Mouse (Mus musculus) stomach, embryonic 16.5 days (tissue): Measurements from ENCODE around the gene 1700028K03Rik. TPM values are rescaled to one million over a fixed set of nuclear protein-coding genes. Genes with fewer than 3 reads are reported as not detected.

Experiments
- ATAC-seq: fragments of 200-750 bp; cut with Nextera tagmentation; 2 replicates; pipeline ENCODE4 v1.8.0; 2017; ENCODE audit warnings: moderate number of reproducible peaks, moderate TSS enrichment; ENCODE audit not compliant: insufficient read depth, low FRiP score
- H3K27ac ChIP-seq: fragments of 300-500 bp; sonication (generic); 2 replicates; pipeline ENCODE4 v1.5.1; 2014; ENCODE audit warnings: low read length
- H3K27me3 ChIP-seq: fragments of 300-500 bp; sonication (generic); 2 replicates; pipeline ENCODE4 v1.6.1; 2014; ENCODE audit warnings: low read length, control low read depth, mixed read lengths; ENCODE audit not compliant: control insufficient read depth, insufficient read depth
- H3K36me3 ChIP-seq: fragments of 300-500 bp; sonication (generic); 2 replicates; pipeline ENCODE4 v1.6.1; 2014; ENCODE audit warnings: low read length; ENCODE audit not compliant: control insufficient read depth, insufficient read depth
- H3K4me1 ChIP-seq: fragments of 300-500 bp; sonication (generic); 2 replicates; pipeline ENCODE4 v1.6.1; 2014; ENCODE audit warnings: low read length, control low read depth, mixed read lengths; ENCODE audit not compliant: control insufficient read depth, insufficient read depth
- H3K4me2 ChIP-seq: fragments of 300-500 bp; sonication (generic); 2 replicates; pipeline ENCODE4 v1.6.1; 2014; ENCODE audit warnings: low read depth, low read length, mixed read lengths
- H3K4me3 ChIP-seq: fragments of 300-500 bp; sonication (generic); replicated peaks from 2 replicates; pipeline ENCODE4 v1.5.1; 2014; ENCODE audit warnings: mild to moderate bottlenecking, low read length
- H3K9ac ChIP-seq: fragments of 300-500 bp; sonication (generic); 2 replicates; pipeline ENCODE4 v1.6.1; 2014; ENCODE audit warnings: low read length
- H3K9me3 ChIP-seq: fragments of 300-500 bp; sonication (generic); replicated peaks from 2 replicates; pipeline ENCODE4 v1.6.1; 2016; ENCODE audit warnings: low read length, control low read depth; ENCODE audit not compliant: control insufficient read depth
- WGBS: fragments of 180-500 bp; shearing (Covaris S2); extraction: QIAGEN DNeasy Blood & Tissue Kit; methylation state at CpG from one replicate; pipeline ENCODE4 v1.1.7; 2014; 5-methylcytosine and 5-hydroxymethylcytosine counted together
- polyA plus RNA-seq: library from polyadenylated mRNA; unstranded; fragments of >200 nt; fragmentation: Nextera tagmentation; extraction: Ambion mirVana; gene quantifications from 2 replicates; pipeline ENCODE4 v1.2.1, GENCODE M21; 2015

Gene 1700028K03Rik
- 0.06 and 0.09 TPM in 2 replicates for polyA plus RNA-seq

DNA sequence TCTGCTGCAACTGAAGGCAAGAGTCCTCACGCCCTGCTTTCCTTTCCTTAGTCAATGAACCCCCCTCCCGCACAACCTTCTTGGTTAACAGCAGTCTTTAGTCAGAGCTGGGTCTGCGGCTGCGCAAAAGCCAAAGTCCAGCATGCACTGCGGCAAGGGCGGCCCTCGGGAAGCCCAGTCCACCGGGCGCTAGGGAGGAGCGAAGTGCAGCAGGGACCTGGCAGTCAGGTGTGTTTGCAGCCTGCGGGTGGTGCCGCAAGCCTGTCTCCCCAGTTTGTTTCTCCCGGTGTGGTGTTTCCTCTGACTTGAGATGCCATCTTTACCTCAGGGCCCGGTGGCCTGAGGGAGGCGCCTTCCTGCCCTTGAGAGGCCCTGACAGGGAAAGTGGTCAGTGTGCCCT, at the start of gene 1700028K03Rik:
TSS of gene 1700028K03Rik (plus strand) at position 129 of the 400 bp plus-strand sequence.
- Histone ChIP-seq H3K4me3 (no peak within 1 kb of the TSS), H3K27ac (no peak within 1 kb of the TSS), H3K9me3 (no peaks in the 10 kb centered on the region), H3K36me3 (no peaks in the 10 kb centered on the region), H3K9ac (no peak within 1 kb of the TSS), H3K27me3 (no peaks in the 10 kb centered on the region), H3K4me2 (no peak within 1 kb of the TSS), H3K4me1 (no peaks in the 10 kb centered on the region)
- 64% methylated on average over 15 of the region's 15 CpGs for WGBS
- ATAC-seq, result no peak

DNA sequence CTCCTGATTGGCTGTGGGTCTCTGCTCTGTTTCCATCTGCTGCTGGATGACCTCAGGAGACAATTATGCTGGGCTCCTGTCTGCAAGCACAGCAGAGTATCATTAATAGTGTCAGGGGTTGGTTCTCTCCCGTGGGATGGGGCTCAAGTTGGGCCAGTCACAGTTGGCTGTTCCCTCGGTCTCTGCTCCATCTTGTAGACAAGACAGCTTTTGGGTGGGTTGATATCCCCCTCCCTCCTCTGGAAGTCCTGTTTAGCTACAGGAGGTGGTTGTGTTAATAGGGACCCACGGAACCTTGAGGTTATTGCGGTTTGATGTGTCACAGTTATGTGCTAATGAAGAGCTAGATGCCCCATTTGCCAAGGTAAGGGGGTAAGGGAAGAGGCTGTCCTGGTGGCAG, 45.5 kb upstream of the 1700028K03Rik start:
- H3K27ac ChIP-seq, result no peak overlapping the region
- no peaks in the 10 kb centered on the region for H3K9me3 ChIP-seq
- H3K4me3 ChIP-seq, result no peak overlapping the region
- H3K9ac ChIP-seq, result no peak overlapping the region
- no peak overlapping the region for H3K4me2 ChIP-seq
- no peaks in the 10 kb centered on the region for H3K4me1 ChIP-seq
- WGBS, result 61% methylated on average over 4 of the region's 4 CpGs
- H3K27me3 ChIP-seq, result no peaks in the 10 kb centered on the region
- ATAC-seq, result no peak
- no peaks in the 10 kb centered on the region; the same call in 1 of the 2 replicates for H3K36me3 ChIP-seq

DNA sequence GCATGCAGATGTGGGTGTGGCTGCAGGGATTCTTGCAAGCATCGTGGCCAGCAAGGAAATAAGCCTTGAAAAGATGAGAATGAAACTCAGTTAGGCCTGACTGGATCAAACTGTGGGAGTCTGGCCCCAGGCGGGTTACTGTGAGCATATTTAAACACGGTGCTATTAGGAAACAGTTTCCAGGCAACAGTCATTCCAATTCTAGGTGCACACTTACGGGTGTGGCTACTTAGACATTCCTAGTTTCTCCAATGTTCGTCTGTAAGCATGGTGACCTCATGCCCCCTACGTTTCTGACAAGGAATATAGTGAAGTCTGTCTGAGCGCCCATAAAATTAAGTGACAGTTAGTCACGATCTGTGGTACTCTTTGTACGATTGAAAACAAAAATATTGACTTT, 43.5 kb upstream of the 1700028K03Rik start:
- Histone ChIP-seq H3K27ac (no peak overlapping the region), H3K4me3 (no peak overlapping the region), H3K27me3 (no peaks in the 10 kb centered on the region), H3K36me3 (no peaks in the 10 kb centered on the region; the same call in 1 of the 2 replicates), H3K9me3 (no peaks in the 10 kb centered on the region), H3K4me2 (no peak overlapping the region), H3K4me1 (no peaks in the 10 kb centered on the region), H3K9ac (no peak overlapping the region)
- 68% methylated on average over 9 of the region's 9 CpGs for WGBS
- no peak for ATAC-seq

DNA sequence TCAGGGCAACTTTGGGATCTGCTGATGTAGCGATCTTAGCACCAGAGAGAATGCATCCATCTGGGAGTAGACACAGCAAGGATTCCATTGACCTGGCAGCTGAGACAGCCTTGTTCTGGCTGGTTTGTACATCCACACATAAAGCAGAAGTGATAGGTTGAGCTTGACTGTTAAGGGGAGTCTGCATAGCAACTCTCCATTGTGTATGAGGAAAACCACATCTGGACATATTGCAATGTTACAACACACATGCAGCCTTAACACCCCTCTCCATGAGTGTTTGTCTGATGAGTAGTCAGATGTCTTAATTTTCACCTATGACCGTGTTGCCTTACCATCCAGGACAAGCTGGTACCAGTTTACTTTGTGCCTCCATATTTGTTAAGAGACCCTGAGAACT, 42.0 kb upstream of the 1700028K03Rik start:
- ATAC-seq, result no peak
- Histone ChIP-seq H3K9ac (no peak overlapping the region), H3K27me3 (no peaks in the 10 kb centered on the region), H3K4me1 (no peaks in the 10 kb centered on the region), H3K27ac (no peak overlapping the region), H3K4me3 (no peak overlapping the region), H3K9me3 (no peaks in the 10 kb centered on the region), H3K36me3 (no peaks in the 10 kb centered on the region; the same call in 1 of the 2 replicates), H3K4me2 (no peak overlapping the region)
- WGBS, result 88% methylated on average over 2 of the region's 2 CpGs

GRCm38 (mm10) chr5:107494759-107495158, 39.8 kb upstream of the 1700028K03Rik start:
- H3K36me3 ChIP-seq, result no peaks in the 10 kb centered on the region; the same call in 1 of the 2 replicates
- H3K9ac ChIP-seq, result no peak overlapping the region
- H3K4me3 ChIP-seq, result no peak overlapping the region
- no peaks in the 10 kb centered on the region for H3K4me1 ChIP-seq
- no peak overlapping the region for H3K4me2 ChIP-seq
- no peaks in the 10 kb centered on the region for H3K27me3 ChIP-seq
- H3K27ac ChIP-seq, result no peak overlapping the region
- no peaks in the 10 kb centered on the region for H3K9me3 ChIP-seq
- 94% methylated on average over 5 of the region's 5 CpGs for WGBS
- no peak for ATAC-seq

- Histone ChIP-seq H3K27ac (no peak overlapping the region), H3K9me3 (no peaks in the 10 kb centered on the region), H3K36me3 (no peaks in the 10 kb centered on the region; the same call in 1 of the 2 replicates), H3K4me2 (no peak overlapping the region), H3K4me1 (no peaks in the 10 kb centered on the region), H3K27me3 (no peaks in the 10 kb centered on the region), H3K4me3 (no peak overlapping the region), H3K9ac (no peak overlapping the region)
- no peak for ATAC-seq
- 88% methylated on average over 2 of the region's 2 CpGs for WGBS
Measured at GRCm38 (mm10) chr5:107496047-107496446, 38.5 kb upstream of the 1700028K03Rik start.

GRCm38 (mm10) chr5:107497519-107498501, 36.7 kb upstream of the 1700028K03Rik start:
- Histone ChIP-seq H3K36me3 (no peaks in the 10 kb centered on the region), H3K27me3 (no peaks in the 10 kb centered on the region), H3K4me2 (no peak overlapping the region), H3K4me1 (no peaks in the 10 kb centered on the region), H3K4me3 (no peak overlapping the region), H3K9me3 (no peaks in the 10 kb centered on the region), H3K9ac (no peak overlapping the region), H3K27ac (no peak overlapping the region)
- 67% methylated on average over 10 of the region's 10 CpGs for WGBS
- no peak; the same call in 1 of the 2 replicates for ATAC-seq

DNA sequence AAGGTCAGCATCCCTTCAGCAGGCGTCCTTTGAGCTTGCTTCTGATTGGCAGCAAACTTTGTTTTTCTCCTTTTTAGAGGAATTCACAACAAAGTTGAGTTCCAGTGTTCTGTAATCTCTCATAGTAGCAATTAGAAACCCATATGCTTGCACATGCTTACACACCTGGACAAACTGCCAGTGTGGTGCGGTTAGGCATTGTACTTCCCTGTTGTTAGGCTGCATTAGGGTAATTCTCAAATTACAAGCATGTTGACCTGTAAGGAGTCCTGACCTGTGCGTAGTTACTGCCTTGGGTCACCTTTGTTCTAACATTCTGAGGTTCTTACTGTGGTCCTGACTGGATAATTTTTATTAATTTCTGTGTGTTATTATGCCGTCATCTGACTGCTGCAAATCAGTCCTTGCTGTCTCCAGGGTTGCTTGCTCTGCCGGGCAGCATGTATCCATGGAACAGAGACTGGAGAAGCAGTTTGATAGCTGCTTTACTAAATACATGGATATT, 35.7 kb upstream of the 1700028K03Rik start:
- Histone ChIP-seq H3K9me3 (no peaks in the 10 kb centered on the region), H3K27me3 (no peaks in the 10 kb centered on the region), H3K4me1 (no peaks in the 10 kb centered on the region), H3K27ac (no peak overlapping the region; the same call in 1 of the 2 replicates), H3K9ac (no peak overlapping the region), H3K4me3 (no peak overlapping the region), H3K36me3 (no peaks in the 10 kb centered on the region), H3K4me2 (no peak overlapping the region)
- 59% methylated on average over 5 of the region's 5 CpGs for WGBS
- ATAC-seq, result no peak

GRCm38 (mm10) chr5:107499891-107500535, 34.5 kb upstream of the 1700028K03Rik start:
- Histone ChIP-seq H3K27ac (no peak overlapping the region), H3K9me3 (no peaks in the 10 kb centered on the region), H3K36me3 (no peaks in the 10 kb centered on the region), H3K9ac (no peak overlapping the region), H3K4me1 (no peaks in the 10 kb centered on the region), H3K4me3 (no peak overlapping the region), H3K27me3 (no peaks in the 10 kb centered on the region), H3K4me2 (no peak overlapping the region)
- 79% methylated on average over 5 of the region's 5 CpGs for WGBS
- ATAC-seq, result no peak
